Mouse (Mus musculus): ENCODE data around the gene Dcaf17.
A peak's percentile ranks its signal among the peaks of the same experiment; 100 is the strongest.

The Dcaf17 gene

GRCm38 (mm10) chr2:71122268-71123029 lies 67.3 kb downstream of the Dcaf17 start:
- no peak for DNase-seq

GRCm38 (mm10) chr2:71123591-71123990 lies 68.5 kb downstream of the Dcaf17 start:
- DNase-seq: no peak

- no peak for DNase-seq
Measured at GRCm38 (mm10) chr2:71127779-71128534, 72.8 kb downstream of the Dcaf17 start.

GRCm38 (mm10) chr2:71130366-71130765 lies 75.2 kb downstream of the Dcaf17 start:
- DNase-seq: no peak

GRCm38 (mm10) chr2:71131866-71132496 lies 76.9 kb downstream of the Dcaf17 start:
- no peak for DNase-seq

DNA sequence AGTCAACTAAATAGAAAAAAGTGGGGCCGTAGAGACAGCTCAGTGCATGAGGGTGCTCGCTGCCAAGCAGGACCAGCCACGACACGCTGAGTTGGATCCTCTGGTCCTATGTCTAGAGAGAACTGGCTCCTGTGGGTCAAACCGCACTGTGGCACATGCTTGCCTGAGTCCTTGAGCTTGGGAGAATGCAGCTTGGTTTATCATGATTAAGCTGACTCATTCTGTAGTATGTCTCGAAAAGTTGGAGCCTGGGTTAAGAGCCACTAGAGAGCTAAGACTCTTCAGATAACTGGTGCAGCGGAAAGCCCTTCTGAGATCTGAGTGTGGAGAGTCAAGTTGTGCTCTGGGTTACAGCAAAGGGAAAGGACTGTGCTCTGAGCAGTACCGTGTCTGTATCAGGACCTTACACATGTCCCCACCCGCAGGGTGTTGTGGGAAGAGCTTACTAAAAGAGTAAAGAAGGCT lies 78.9 kb downstream of the Dcaf17 start:
- DNase-seq: no peak

DNA sequence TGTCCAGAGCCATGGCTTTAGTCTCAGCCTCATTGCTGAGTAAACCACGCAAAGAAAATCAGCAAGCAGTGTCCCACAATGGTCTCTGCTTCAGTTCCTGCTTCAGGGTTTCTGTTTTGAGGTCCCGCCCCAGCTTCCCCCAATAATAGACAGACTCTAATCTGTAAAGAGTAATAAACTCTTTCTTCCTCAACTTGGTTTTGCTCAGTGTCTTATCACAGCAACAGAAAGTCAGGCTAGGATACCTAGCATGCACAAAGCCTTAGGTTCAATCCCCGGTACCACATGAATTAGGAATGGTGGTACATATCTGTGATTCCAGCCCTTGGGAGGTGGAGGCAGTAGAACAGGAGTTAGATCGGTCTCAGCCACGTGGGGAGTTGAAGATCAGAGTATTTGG lies 79.7 kb downstream of the Dcaf17 start:
- DNase-seq: no peak

DNA sequence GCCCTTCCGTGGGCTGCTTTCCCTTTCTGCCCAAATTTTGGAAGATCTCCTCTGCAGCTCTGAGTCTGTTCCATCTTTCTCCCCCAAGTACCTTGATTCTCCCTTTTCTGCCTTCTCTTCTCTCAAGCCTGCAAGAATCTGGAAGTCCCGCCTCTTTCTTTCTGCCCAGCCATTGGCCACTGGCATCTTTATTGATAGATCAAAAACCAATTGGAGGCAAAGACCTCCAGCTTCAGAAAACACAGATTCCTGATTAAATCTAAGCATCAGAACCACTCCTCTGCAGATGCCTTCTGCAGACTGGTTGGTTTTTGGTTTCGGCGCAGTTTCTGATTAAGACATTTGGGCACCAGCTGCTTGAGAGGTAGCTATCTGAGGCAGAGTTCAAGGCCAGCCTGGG lies 85.5 kb downstream of the Dcaf17 start:
- DNase-seq: no peak

DNA sequence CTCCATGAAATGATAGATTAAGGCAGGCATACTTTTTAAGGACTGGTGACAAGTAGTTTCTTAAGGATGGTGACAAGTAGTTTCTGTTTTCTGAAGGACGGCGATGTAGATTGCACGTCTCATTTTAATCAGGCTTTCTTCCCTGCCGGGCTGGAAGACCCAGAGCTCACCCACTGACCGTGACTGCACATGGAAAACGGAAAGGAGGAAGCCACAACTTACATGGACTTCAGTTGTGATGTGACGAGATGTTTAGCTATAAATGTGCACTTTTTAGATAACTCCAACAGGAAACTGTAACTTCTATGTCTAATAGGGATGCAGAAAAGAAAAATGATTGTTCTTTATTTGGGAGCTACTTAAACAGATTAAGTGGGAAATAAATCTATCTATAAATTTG lies 87.3 kb downstream of the Dcaf17 start:
- no peak for DNase-seq

DNA sequence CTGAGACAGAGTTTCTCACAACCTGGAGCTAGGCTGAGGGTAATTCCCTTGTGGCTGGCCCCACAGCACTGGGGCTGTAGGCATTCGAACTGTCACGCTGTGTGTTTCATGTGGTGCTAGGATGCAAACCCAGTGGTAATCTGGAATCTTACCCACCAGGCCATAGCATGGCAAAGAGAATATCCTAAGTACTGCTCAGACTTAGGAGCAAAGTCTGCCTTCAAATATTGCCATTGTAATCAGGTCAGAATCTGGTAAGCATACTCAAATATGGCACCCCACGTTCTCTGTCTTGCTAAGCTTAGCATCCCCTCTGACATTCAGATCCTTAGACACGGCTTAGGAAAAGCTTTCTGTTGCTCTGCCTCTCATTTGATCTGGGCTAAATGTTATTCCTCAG lies 90.7 kb downstream of the Dcaf17 start:
- no peak for DNase-seq

GRCm38 (mm10) chr2:71146266-71146665 lies 91.1 kb downstream of the Dcaf17 start:
- DNase-seq: peak; percentile 63

DNA sequence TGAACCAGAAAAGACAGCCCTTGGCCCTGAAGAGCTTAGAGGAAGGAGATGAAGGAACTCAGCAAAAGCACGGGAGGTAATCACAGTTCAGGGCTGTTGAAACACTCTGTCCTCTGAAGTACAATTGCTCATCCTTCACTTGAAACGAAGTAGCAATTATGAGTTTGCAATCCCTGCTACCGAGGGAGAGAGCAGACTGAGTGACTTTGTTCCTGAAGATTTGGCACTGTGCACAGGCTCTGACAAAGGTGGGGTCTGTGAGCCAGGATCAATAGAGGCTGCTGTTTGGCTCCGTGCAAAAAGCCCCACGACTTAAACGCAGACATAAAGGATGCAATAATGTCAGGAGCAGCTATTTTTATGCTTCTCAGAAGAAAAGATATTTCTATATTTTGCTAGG lies 92.7 kb downstream of the Dcaf17 start:
- DNase-seq: no peak

All from kidney, postnatal 10 days (tissue).